Mouse (Mus musculus) E14TG2a.4 (cell line): Measurements from ENCODE around the gene Mpig6b.

Experiments
- CTCF ChIP-seq: conservative IDR thresholded peaks from 2 replicates; pipeline ENCODE4 v1.5.1; 2014; ENCODE audit warnings: low read length
- NANOG ChIP-seq: IDR thresholded peaks from 2 replicates; pipeline ENCODE4 v1.6.1; 2014; ENCODE audit warnings: borderline replicate concordance, low read length, mixed read lengths
- POU5F1 ChIP-seq: IDR thresholded peaks from 2 replicates; pipeline ENCODE4 v1.6.1; 2014; ENCODE audit warnings: low read length, borderline replicate concordance

GRCm38 (mm10) chr17:35096597-35096996, 30.6 kb upstream of the Mpig6b start:
- TF ChIP-seq NANOG = no peak
- no peak for TF ChIP-seq CTCF
- no peak for TF ChIP-seq POU5F1
